Mouse (Mus musculus) testis, adult 2 months (tissue): ENCODE measurements at regions not wholly inside any gene's neighbourhood (a gene's known extent, or its start where the extent isn't known, plus 50 kb on each side); places are given as distances from the start of the nearest gene placed in this dataset.
"Not testable (repeated sequence)": the region's sequence is repeated elsewhere in the genome, so short reads cannot be mapped to it uniquely, and the experiment has no call there.

Source experiments
- H3K27ac ChIP-seq: fragments of 200-500 bp; 2 replicates; pipeline ENCODE4 v1.5.1; 2012; ENCODE audit warnings: low read depth, low read length; ENCODE audit not compliant: control insufficient read depth, insufficient read depth
- H3K27me3 ChIP-seq: fragments of 200-500 bp; 2 replicates; pipeline ENCODE4 v1.6.1; 2012; ENCODE audit warnings: mild to moderate bottlenecking, low read length, moderate library complexity; ENCODE audit not compliant: control insufficient read depth, insufficient read depth
- H3K36me3 ChIP-seq: fragments of 200-500 bp; 2 replicates; pipeline ENCODE4 v1.6.1; 2012; ENCODE audit warnings: mild to moderate bottlenecking, low read length; ENCODE audit not compliant: control insufficient read depth, insufficient read depth
- H3K4me1 ChIP-seq: fragments of 200-500 bp; 2 replicates; pipeline ENCODE4 v1.6.1; 2012; ENCODE audit warnings: low read length; ENCODE audit not compliant: control insufficient read depth, insufficient read depth
- H3K4me3 ChIP-seq: fragments of 200-500 bp; 2 replicates; pipeline ENCODE4 v1.5.1; 2012; ENCODE audit warnings: low read depth, mild to moderate bottlenecking, low read length, moderate library complexity, mixed read lengths; ENCODE audit not compliant: control insufficient read depth
- CTCF ChIP-seq: fragments of 200-500 bp; IDR thresholded peaks from 2 replicates; pipeline ENCODE4 v1.5.1; 2012; ENCODE audit warnings: low read depth, mild to moderate bottlenecking, inconsistent platforms, low read length, moderate library complexity; ENCODE audit not compliant: control insufficient read depth, insufficient read depth, insufficient replicate concordance

- not testable (repeated sequence) for H3K27ac ChIP-seq, H3K27me3 ChIP-seq, H3K4me3 ChIP-seq, H3K36me3 ChIP-seq, H3K4me1 ChIP-seq
- peak; percentile 40; the same call in 1 of the 2 replicates for TF ChIP-seq CTCF
Observed at GRCm38 (mm10) chr12:18054430-18054829, 363.8 kb downstream of the Hpcal1 start.
